Mouse (Mus musculus) embryo, embryonic 10 days (tissue): ENCODE results near the gene Slc45a2.
A peak's percentile ranks its signal among the peaks of the same experiment; 100 is the strongest.
"Not testable (repeated sequence)": the region's sequence is repeated elsewhere in the genome, so short reads cannot be mapped to it uniquely, and the experiment has no call there.

Experiments
- DNase-seq: peaks from one replicate; pipeline ENCODE4 v3.0.0-alpha.2; 2015; ENCODE audit warnings: low spot score

Slc45a2 gene

GRCm38 (mm10) chr15:11000421-11000820 lies at the start of gene Slc45a2:
Slc45a2 (plus strand) TSS chr15:11000721.
- no peak for DNase-seq

DNA sequence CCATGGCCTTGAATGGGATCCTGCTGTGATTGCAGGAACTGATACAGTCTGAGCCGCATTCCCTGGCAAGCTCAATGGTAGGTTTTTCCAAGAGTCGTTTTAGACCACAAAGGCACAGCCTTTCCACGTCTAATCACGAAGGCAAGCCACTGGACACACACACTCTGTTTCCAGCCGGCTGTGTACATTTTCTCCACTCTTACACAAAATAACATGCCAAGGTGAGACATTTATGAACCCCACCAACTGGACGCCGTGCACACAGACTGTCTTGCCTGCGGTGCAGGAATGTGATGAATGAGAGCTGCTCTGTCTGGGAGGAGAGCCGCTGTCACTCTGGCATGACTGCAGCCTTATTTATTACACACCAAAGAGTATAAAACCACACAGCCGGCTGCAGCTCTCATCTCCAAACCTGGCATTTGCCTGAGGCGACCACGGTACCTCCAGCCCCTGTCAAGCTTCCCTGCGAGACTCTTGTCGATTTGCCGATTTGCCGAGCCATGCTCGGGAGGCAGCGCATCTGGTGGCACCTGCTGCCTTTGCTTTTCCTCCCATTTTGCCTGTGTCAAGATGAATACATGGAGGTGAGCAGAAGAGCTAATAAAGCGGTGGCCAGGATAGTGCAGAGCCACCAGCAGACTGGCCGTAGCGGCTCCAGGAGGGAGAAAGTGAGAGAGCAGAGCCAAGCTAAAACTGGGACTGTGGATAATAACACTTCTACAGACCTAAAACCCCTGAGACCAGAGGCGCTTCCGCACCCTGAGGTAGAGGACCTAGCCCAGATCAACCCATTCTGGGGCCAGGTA lies 48.4 kb upstream of the Slc45a2 start, which contains the start of gene C1qtnf3:
Gene C1qtnf3, plus strand, starts transcription at position 382 of the 809 bp plus-strand sequence.
- DNase-seq = peak; percentile 28

DNA sequence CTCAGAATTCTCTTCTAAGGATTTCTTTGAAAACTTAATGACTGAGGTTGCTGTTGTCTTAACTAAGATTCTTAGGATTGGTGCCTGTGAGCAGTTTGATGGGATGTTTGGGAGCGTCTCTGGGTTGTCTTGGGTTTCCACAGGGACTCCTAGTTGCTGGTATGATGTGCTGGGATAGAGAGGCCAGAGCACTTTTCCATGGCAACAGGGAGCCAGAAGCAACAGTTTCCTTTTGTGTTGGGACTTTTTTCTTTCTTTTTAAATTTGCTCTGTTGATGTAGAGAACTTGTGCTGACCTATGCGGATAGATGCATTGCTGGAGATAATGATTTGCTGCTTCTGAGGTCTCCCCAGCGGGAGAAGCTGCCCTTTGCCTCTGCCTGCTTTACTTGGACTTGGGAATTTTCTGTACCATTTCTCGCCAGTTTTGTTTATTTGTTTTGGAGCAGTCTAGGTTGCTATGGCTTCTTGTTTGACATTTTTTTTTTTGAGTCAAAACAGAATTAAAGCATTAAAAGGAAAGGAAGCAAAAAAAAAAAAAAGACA lies 47.7 kb upstream of the Slc45a2 start:
- DNase-seq = peak; percentile 11

- DNase-seq = no peak
These were observed 47.1 kb upstream of the Slc45a2 start for GRCm38 (mm10) chr15:10953465-10953864.

- no peak for DNase-seq
These were observed 46.0 kb upstream of the Slc45a2 start for GRCm38 (mm10) chr15:10954381-10955016.

- no peak for DNase-seq
These were observed 45.4 kb upstream of the Slc45a2 start for GRCm38 (mm10) chr15:10955156-10955555.

GRCm38 (mm10) chr15:10956706-10957105 lies 43.8 kb upstream of the Slc45a2 start:
- no peak for DNase-seq

- DNase-seq = no peak
These were observed 41.1 kb upstream of the Slc45a2 start for GRCm38 (mm10) chr15:10959277-10960026.

DNA sequence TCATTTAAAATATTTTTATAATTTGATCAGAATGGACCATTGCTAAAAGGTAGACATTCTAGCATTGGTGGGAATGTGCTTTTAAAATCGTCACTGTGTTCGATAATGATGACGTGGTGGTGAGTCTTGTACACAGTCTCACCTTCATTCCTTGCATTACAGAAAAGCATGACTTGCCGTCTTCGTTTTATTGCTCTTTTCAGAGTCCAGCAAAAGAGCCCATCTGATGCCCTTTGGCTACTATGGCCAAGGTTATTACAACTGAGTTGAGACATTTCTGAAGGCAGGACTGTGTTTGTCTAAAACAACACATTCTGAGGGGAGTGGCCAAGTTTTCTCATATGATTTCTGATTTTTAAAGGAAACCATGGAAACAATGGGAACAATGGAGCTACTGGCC lies 40.3 kb upstream of the Slc45a2 start:
- DNase-seq = no peak

GRCm38 (mm10) chr15:10962601-10963000 lies 37.9 kb upstream of the Slc45a2 start:
- no peak for DNase-seq

DNA sequence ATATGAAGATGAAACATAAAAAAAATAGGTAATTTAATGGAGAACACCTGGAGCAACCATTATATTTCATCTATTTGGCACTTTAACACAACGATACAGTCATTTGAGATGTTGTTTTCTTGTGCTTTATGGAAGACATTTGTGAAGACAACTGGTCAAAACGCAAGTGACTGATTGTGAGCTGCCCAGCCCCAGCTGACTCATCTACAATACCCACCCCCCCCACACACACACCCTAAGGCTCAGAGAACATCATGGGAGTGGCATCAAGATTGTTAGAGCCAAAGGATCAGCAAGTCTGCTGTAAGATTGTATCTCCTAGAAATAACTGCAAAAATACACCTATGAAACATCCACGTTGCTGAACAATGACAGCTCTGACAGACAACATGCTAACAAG lies 31.1 kb upstream of the Slc45a2 start:
- DNase-seq = no peak

- no peak for DNase-seq
These were observed 29.7 kb upstream of the Slc45a2 start for GRCm38 (mm10) chr15:10970777-10971176.

- no peak for DNase-seq
These were observed 23.4 kb upstream of the Slc45a2 start for GRCm38 (mm10) chr15:10977151-10977550.

DNA sequence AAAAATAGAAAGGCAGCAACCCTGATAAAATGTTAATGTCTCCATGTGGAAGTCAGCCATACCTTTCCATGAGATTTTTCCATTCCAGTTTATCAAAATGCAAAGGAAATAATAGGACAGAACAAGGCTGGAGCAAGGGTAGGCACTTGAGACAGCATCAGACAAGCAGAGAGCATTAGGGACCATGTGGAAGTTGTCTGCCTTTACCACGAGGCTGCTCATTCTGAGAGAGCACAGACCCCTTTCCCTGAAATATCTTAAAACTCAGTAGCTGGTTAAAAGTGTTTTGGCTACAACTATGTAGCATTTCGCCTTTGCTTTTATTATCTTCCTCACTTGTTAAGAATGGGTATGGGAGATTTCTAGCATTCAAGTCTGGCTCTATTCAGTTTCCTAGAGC lies 19.8 kb upstream of the Slc45a2 start:
- DNase-seq = no peak

DNA sequence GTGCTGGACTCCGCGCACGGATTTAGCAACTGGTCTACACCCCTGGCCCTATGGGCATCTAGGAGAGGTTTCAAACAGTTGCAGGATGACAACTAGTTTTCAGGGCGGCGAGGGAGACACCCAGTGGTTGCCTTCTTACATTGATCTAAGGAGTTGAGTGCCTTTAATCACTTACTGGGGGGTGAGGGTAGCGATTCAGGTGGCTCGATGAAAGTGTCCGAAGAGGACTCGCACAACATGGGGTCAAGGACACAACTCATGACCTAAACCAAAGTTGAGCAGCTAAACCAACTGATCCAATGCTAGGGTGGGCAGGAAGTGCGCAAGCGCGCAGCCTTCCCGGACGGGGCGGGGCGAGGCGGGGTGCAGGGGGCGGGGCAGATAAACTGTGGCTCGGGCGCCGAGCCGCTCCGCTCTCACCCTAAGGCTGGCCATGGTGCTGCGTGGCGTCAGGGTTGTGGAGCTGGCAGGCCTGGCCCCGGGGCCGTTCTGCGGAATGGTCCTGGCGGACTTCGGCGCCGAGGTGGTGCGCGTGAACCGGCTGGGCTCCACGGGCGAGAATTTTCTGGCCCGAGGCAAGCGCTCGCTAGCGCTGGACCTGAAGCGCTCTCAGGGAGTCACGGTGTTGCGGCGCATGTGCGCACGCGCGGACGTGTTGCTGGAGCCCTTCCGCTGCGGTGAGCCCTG lies 19.0 kb upstream of the Slc45a2 start, which contains the start of gene Amacr:
Gene Amacr, plus strand, starts transcription at position 380 of the 687 bp plus-strand sequence.
- DNase-seq = peak; percentile 96

DNA sequence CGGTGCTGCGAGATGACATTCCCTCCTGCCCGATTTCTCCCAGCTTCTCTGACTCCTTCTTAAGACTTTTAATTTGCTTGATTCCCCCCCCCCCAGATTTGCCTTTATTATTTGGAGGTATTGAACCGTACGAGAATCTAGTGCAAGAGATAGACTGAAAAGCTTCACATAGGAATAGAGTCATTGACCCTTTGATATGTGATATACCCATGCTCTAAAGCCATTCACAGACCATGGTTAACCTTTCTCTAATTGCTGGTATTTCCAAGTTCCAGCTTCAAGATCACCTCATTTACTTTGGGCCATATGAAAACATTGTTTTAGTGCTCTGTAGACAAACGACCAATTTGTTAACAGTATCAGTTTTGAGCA lies 18.5 kb upstream of the Slc45a2 start:
- no peak for DNase-seq

- DNase-seq = no peak
These were observed 14.8 kb upstream of the Slc45a2 start for GRCm38 (mm10) chr15:10985756-10986155.

GRCm38 (mm10) chr15:10986477-10986876 lies 14.0 kb upstream of the Slc45a2 start:
- not testable (repeated sequence) for DNase-seq

DNA sequence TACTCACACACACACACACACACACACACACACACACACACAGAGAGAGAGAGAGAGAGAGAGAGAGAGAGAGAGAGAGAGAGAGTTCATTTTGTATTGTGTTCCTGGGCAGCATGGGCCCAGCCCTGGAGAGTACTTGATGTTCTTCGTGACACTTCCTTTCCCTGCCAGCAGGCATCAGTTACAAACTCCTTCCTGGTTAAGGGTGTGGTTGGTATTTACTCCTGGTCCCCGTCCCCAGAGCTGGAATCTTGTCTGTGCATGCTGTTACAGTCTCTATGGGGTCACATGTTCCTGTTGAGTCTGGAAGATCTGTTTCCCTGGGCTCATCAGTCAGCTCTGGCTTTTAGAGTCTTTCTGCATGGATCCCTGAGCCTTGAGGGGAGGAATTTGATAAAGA lies 10.1 kb upstream of the Slc45a2 start:
- no peak for DNase-seq

DNA sequence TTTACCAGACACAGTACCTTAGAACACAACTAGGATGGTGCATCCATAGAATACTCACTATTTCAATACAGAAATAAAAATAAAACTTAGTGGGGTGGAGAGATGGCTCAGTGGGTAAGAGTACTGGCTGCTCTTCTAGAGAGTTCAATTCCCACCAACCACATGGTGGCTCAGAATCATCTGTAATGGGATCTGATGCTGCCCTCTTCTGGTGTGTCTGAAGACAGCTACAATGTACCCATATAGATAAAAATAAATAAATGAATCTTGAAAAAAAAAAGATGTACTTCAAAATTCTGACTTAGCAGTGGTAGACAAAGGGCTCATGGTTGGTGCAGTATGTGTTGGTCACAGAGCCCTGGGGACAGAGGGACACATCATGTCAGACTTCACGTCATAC lies 9.0 kb upstream of the Slc45a2 start:
- DNase-seq = no peak

DNA sequence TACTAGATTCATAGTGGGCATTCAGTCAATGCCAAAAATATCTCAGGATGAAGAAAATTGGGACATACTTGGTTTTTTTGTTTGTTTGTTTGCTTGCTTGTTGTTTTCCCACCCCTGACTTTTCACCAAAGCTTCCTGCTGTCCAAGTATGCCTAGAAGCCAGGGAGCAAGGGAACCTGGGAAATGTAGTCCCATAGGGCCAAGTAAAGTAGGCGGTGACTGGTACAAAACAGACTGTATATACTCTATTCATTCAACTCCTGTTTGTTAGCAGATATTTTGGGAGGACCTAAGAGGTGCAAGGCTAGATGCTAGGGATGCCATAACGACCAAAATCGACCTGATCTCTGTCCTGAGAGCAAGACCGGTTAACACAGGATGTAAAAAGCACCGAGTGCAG lies 689 bp upstream of the Slc45a2 start:
- DNase-seq = no peak

DNA sequence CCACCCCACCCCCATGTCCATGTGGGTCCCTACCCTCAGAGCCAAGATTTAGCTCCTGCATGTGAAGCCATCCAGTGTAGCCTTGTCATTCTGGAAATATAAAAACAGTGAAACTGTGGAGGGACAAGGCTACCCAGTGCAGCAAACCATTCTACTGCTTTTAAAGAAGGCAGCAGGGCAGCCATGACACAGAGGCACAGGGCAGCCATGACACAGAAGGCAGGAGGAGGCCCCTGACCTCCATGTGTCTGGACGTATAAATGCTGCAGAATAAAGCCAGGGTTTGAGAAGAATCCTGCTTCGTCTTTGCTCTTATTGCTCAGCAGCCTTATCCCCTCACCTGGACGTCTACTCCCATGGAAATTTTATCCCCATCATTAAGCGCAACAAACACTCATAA lies 3.3 kb downstream of the Slc45a2 start:
- DNase-seq = no peak
